Mouse (Mus musculus) stomach, postnatal 0 days (tissue): ENCODE data around the gene Slc22a18. TPM values are rescaled to one million over a fixed set of nuclear protein-coding genes. Genes with fewer than 3 reads are reported as not detected.

Experiments
- ATAC-seq: fragments of 200-750 bp; cut with Nextera tagmentation; 2 replicates; pipeline ENCODE4 v1.8.0; 2017; ENCODE audit not compliant: low FRiP score, low TSS enrichment
- DNase-seq: peaks from one replicate; pipeline ENCODE4 v3.0.0-alpha.2; 2016; ENCODE audit warnings: low spot score
- H3K27ac ChIP-seq: fragments of 300-500 bp; sonication (generic); replicated peaks from 2 replicates; pipeline ENCODE4 v1.5.1; 2014; ENCODE audit warnings: mild to moderate bottlenecking, control low read depth
- H3K27me3 ChIP-seq: fragments of 300-500 bp; sonication (generic); 2 replicates; pipeline ENCODE4 v1.6.1; 2014; ENCODE audit warnings: low read length; ENCODE audit not compliant: control insufficient read depth, insufficient read depth
- H3K36me3 ChIP-seq: fragments of 300-500 bp; sonication (generic); 2 replicates; pipeline ENCODE4 v1.6.1; 2014; ENCODE audit warnings: low read length, mixed read lengths; ENCODE audit not compliant: control insufficient read depth, insufficient read depth
- H3K4me1 ChIP-seq: fragments of 300-500 bp; sonication (generic); replicated peaks from 2 replicates; pipeline ENCODE4 v1.6.1; 2014; ENCODE audit warnings: antibody characterized with exemption; ENCODE audit not compliant: control insufficient read depth, insufficient read depth
- H3K4me2 ChIP-seq: fragments of 300-500 bp; sonication (generic); replicated peaks from 2 replicates; pipeline ENCODE4 v1.6.1; 2014; ENCODE audit warnings: low read depth, mild to moderate bottlenecking, control low read depth, moderate library complexity
- H3K4me3 ChIP-seq: fragments of 300-500 bp; sonication (generic); 2 replicates; pipeline ENCODE4 v1.5.1; 2014; ENCODE audit warnings: low read depth, low read length, control low read depth
- H3K9ac ChIP-seq: fragments of 300-500 bp; sonication (generic); 2 replicates; pipeline ENCODE4 v1.6.1; 2014; ENCODE audit warnings: mild to moderate bottlenecking, low read length, control low read depth, mixed read lengths
- H3K9me3 ChIP-seq: fragments of 300-500 bp; sonication (generic); 2 replicates; pipeline ENCODE4 v1.6.1; 2016; ENCODE audit warnings: low read length; ENCODE audit not compliant: control insufficient read depth
- CTCF ChIP-seq: IDR thresholded peaks from 2 replicates; pipeline ENCODE4 v1.5.1; 2016; ENCODE audit warnings: antibody characterized with exemption, low read depth, mild to moderate bottlenecking, moderate library complexity
- EP300 ChIP-seq: optimal IDR thresholded peaks from 2 replicates; pipeline ENCODE3; 2016; ENCODE audit warnings: antibody characterized with exemption
- WGBS: fragments of 180-500 bp; shearing (Covaris S2); extraction: QIAGEN DNeasy Blood & Tissue Kit; methylation state at CpG from one replicate; pipeline ENCODE4 v1.1.7; 2014; 5-methylcytosine and 5-hydroxymethylcytosine counted together
- polyA plus RNA-seq: library from polyadenylated mRNA; unstranded; fragments of >200 nt; fragmentation: Nextera tagmentation; extraction: Ambion mirVana; gene quantifications from 2 replicates; pipeline ENCODE4 v1.2.1, GENCODE M21; 2015

The Slc22a18 gene
- polyA plus RNA-seq, 1 experiment from 2014 or later: 27.0 TPM

GRCm38 (mm10) chr7:143476702-143477335, 3.3 kb downstream of the Slc22a18 start:
- no peak overlapping the region for H3K27ac ChIP-seq
- H3K4me1 ChIP-seq: 0 out of 2 replicates have a peak, but pooled peaks cover 4% of the 10 kb centered on the region
- H3K36me3 ChIP-seq: no peaks in the 10 kb centered on the region
- TF ChIP-seq CTCF: peak; percentile 59
- TF ChIP-seq EP300: no peak
- no peak overlapping the region for H3K4me3 ChIP-seq
- no peaks in the 10 kb centered on the region for H3K9me3 ChIP-seq
- WGBS: 61% methylated on average over 3 of the region's 3 CpGs
- no peaks in the 10 kb centered on the region for H3K27me3 ChIP-seq
- peak; percentile 53 for DNase-seq
- ATAC-seq: no peak
- no peak overlapping the region for H3K9ac ChIP-seq
- no peak overlapping the region for H3K4me2 ChIP-seq

GRCm38 (mm10) chr7:143477800-143478199, 4.3 kb downstream of the Slc22a18 start:
- H3K9ac ChIP-seq: no peak overlapping the region
- no peaks in the 10 kb centered on the region for H3K36me3 ChIP-seq
- no peak for ATAC-seq
- no peaks in the 10 kb centered on the region for H3K27me3 ChIP-seq
- no peak for DNase-seq
- H3K27ac ChIP-seq: no peak overlapping the region
- no peak overlapping the region for H3K4me2 ChIP-seq
- WGBS: 87% methylated on average over 5 of the region's 5 CpGs
- H3K4me3 ChIP-seq: no peak overlapping the region
- H3K9me3 ChIP-seq: no peaks in the 10 kb centered on the region
- TF ChIP-seq CTCF: no peak
- no peak for TF ChIP-seq EP300
- 0 out of 2 replicates have a peak, but pooled peaks cover 4% of the 10 kb centered on the region for H3K4me1 ChIP-seq

GRCm38 (mm10) chr7:143480498-143480897, 7.0 kb downstream of the Slc22a18 start:
- H3K36me3 ChIP-seq: no peaks in the 10 kb centered on the region
- TF ChIP-seq CTCF: peak; percentile 83
- no peak for TF ChIP-seq EP300
- no peak overlapping the region for H3K9ac ChIP-seq
- H3K9me3 ChIP-seq: no peaks in the 10 kb centered on the region
- DNase-seq: peak; percentile 77
- ATAC-seq: no peak
- no peak overlapping the region for H3K4me3 ChIP-seq
- no peaks in the 10 kb centered on the region for H3K4me1 ChIP-seq
- no peaks in the 10 kb centered on the region for H3K27me3 ChIP-seq
- 28% methylated on average over 13 of the region's 13 CpGs for WGBS
- H3K27ac ChIP-seq: no peak overlapping the region
- no peak overlapping the region for H3K4me2 ChIP-seq

GRCm38 (mm10) chr7:143481806-143482387, 8.4 kb downstream of the Slc22a18 start:
- Histone ChIP-seq H3K36me3 (no peaks in the 10 kb centered on the region), H3K4me3 (no peak overlapping the region), H3K4me1 (no peaks in the 10 kb centered on the region), H3K4me2 (no peak overlapping the region), H3K27me3 (no peaks in the 10 kb centered on the region), H3K9me3 (no peaks in the 10 kb centered on the region), H3K27ac (no peak overlapping the region), H3K9ac (no peak overlapping the region)
- TF ChIP-seq EP300: no peak
- TF ChIP-seq CTCF: no peak
- 55% methylated on average over 5 of the region's 5 CpGs for WGBS
- DNase-seq (no peak), ATAC-seq (no peak)

- 16% methylated on average over 6 of the region's 6 CpGs for WGBS
- ATAC-seq: no peak
- TF ChIP-seq CTCF (no peak), EP300 (no peak)
Measured at GRCm38 (mm10) chr7:143482541-143482940, 9.0 kb downstream of the Slc22a18 start.

GRCm38 (mm10) chr7:143489735-143490134, 16.2 kb downstream of the Slc22a18 start:
- Histone ChIP-seq H3K27ac (no peak overlapping the region), H3K4me3 (no peak overlapping the region), H3K9me3 (no peaks in the 10 kb centered on the region), H3K27me3 (no peaks in the 10 kb centered on the region), H3K4me1 (no peaks in the 10 kb centered on the region), H3K9ac (no peak overlapping the region), H3K36me3 (no peaks in the 10 kb centered on the region), H3K4me2 (no peak overlapping the region)
- TF ChIP-seq CTCF (no peak), EP300 (no peak)
- DNase-seq (no peak), ATAC-seq (no peak)
- WGBS: 83% methylated on average over 6 of the region's 6 CpGs

More at GRCm38 (mm10) chr7:143482541-143482940, 9.0 kb downstream of the Slc22a18 start:
- H3K9ac ChIP-seq: no peak overlapping the region
- H3K9me3 ChIP-seq: no peaks in the 10 kb centered on the region
- no peaks in the 10 kb centered on the region for H3K36me3 ChIP-seq
- no peak overlapping the region for H3K4me2 ChIP-seq
- DNase-seq: no peak
- H3K4me1 ChIP-seq: no peaks in the 10 kb centered on the region
- H3K27ac ChIP-seq: no peak overlapping the region
- H3K4me3 ChIP-seq: no peak overlapping the region
- H3K27me3 ChIP-seq: no peaks in the 10 kb centered on the region
